Mouse (Mus musculus) stomach, embryonic 15.5 days (tissue): Measurements from ENCODE around the gene Rom1. TPM values are rescaled to one million over a fixed set of nuclear protein-coding genes. Genes with fewer than 3 reads are reported as not detected.

ENCODE experiments used
- microRNA-seq: library from miRNA; unstranded; fragments of <30 nt; microRNA quantifications from one replicate; pipeline ENCODE4, GENCODE M21; 2016
- polyA plus RNA-seq: library from polyadenylated mRNA; unstranded; fragments of >200 nt; fragmentation: Nextera tagmentation; extraction: Ambion mirVana; gene quantifications from 2 replicates; pipeline ENCODE4 v1.2.1, GENCODE M21; 2015

Gene Rom1
- polyA plus RNA-seq, 1 experiment from 2014 or later, result 3.4 TPM

Small RNA genes lying within 50 kb of the gene (microRNA-seq; reads per million reads assigned to microRNA genes)
- gene Mir5136, result not detected

Other genes starting within 250 kb of the Rom1 start
- 111 and 122 TPM in 2 replicates for gene Slc3a2, start 206.0 kb downstream of the Rom1 start, polyA plus RNA-seq
- gene Wdr74, start 193.5 kb downstream of the Rom1 start, polyA plus RNA-seq, result 76.3 and 90.4 TPM in 2 replicates
- gene 1700092M07Rik, start 188.6 kb downstream of the Rom1 start, polyA plus RNA-seq, result 1.4 and 1.7 TPM in 2 replicates
- gene Stx5a, start 187.9 kb downstream of the Rom1 start, polyA plus RNA-seq, result 132 and 134 TPM in 2 replicates
- 159 and 160 TPM in 2 replicates for gene Nxf1, start 172.3 kb downstream of the Rom1 start, polyA plus RNA-seq
- gene Tmem223, start 158.4 kb downstream of the Rom1 start, polyA plus RNA-seq, result 158 and 161 TPM in 2 replicates
- 95.7 and 104 TPM in 2 replicates for gene Tmem179b, start 154.9 kb downstream of the Rom1 start, polyA plus RNA-seq
- 26.3 and 26.9 TPM in 2 replicates for gene Taf6l, start 142.9 kb downstream of the Rom1 start, polyA plus RNA-seq
- 136 and 137 TPM in 2 replicates for gene Polr2g, start 130.8 kb downstream of the Rom1 start, polyA plus RNA-seq
- 4.1 and 4.4 TPM in 2 replicates for gene Zbtb3, start 126.8 kb downstream of the Rom1 start, polyA plus RNA-seq
- 49.7 and 52.1 TPM in 2 replicates for gene Ttc9c, start 110.0 kb downstream of the Rom1 start, polyA plus RNA-seq
- gene Hnrnpul2, start 109.3 kb downstream of the Rom1 start, polyA plus RNA-seq, result 5.9 and 6.6 TPM in 2 replicates
- not detected in 2 replicates for gene AC129217.1, start 99.6 kb downstream of the Rom1 start, polyA plus RNA-seq
- 49.7 and 53.4 TPM in 2 replicates for gene Bscl2, start 91.9 kb downstream of the Rom1 start, polyA plus RNA-seq
- gene Gng3, start 90.2 kb downstream of the Rom1 start, polyA plus RNA-seq, result 11.2 and 14.7 TPM in 2 replicates
- gene Lrrn4cl, start 78.6 kb downstream of the Rom1 start, polyA plus RNA-seq, result 1.6 and 1.8 TPM in 2 replicates
- 160 and 163 TPM in 2 replicates for gene Ubxn1, start 57.9 kb downstream of the Rom1 start, polyA plus RNA-seq
- 61.9 and 62.8 TPM in 2 replicates for gene Uqcc3, start 48.4 kb downstream of the Rom1 start, polyA plus RNA-seq
- gene Lbhd1, start 45.6 kb downstream of the Rom1 start, polyA plus RNA-seq, result 69.9 and 93.9 TPM in 2 replicates
- gene Gm49403, start 45.4 kb downstream of the Rom1 start, polyA plus RNA-seq, result not detected in 2 replicates
- 82.3 and 82.9 TPM in 2 replicates for gene 1810009A15Rik, start 40.5 kb downstream of the Rom1 start, polyA plus RNA-seq
- gene Gm49416, start 40.4 kb downstream of the Rom1 start, polyA plus RNA-seq, result not detected in 2 replicates
- 36.8 and 43.6 TPM in 2 replicates for gene Ints5, start 36.4 kb downstream of the Rom1 start, polyA plus RNA-seq
- gene Ganab, start 31.3 kb downstream of the Rom1 start, polyA plus RNA-seq, result 89.3 and 103 TPM in 2 replicates
- gene B3gat3, start 9.0 kb downstream of the Rom1 start, polyA plus RNA-seq, result 39.8 and 44.5 TPM in 2 replicates
- 31.7 and 32.6 TPM in 2 replicates for gene Eml3, start 196 bp upstream of the Rom1 start, polyA plus RNA-seq
- gene Mta2, start 12.5 kb upstream of the Rom1 start, polyA plus RNA-seq, result 132 and 142 TPM in 2 replicates
- 29.1 and 31.8 TPM in 2 replicates for gene Tut1, start 24.5 kb upstream of the Rom1 start, polyA plus RNA-seq
- 383 and 461 TPM in 2 replicates for gene Eef1g, start 37.7 kb upstream of the Rom1 start, polyA plus RNA-seq
- gene Ahnak, start 59.9 kb upstream of the Rom1 start, polyA plus RNA-seq, result 32.2 and 43.5 TPM in 2 replicates
- gene Scgb1a1, start 158.6 kb upstream of the Rom1 start, polyA plus RNA-seq, result not detected in 2 replicates
- gene Asrgl1, start 206.3 kb upstream of the Rom1 start, polyA plus RNA-seq, result 13.7 and 16.4 TPM in 2 replicates